Mouse (Mus musculus) CH12.LX (cell line): ENCODE measurements at regions not wholly inside any gene's neighbourhood (a gene's known extent, or its start where the extent isn't known, plus 50 kb on each side); places are given as distances from the start of the nearest gene placed in this dataset.

ENCODE experiments used
- CTCF ChIP-seq, 2 experiments: IDR thresholded peaks in 1 of 2; conservative IDR thresholded peaks in 1 of 2; 2 replicates each; pipeline ENCODE4 v1.5.1; 2011 to 2012; ENCODE audit warnings: low read depth in 2 of 2, low read length in 2 of 2, improper control_type of control experiment in 1 of 2, inconsistent platforms in 1 of 2, mild to moderate bottlenecking in 1 of 2, moderate library complexity in 1 of 2
- EP300 ChIP-seq: IDR thresholded peaks from 2 replicates; pipeline ENCODE4 v1.6.1; 2011; ENCODE audit warnings: low read length, improper control_type of control experiment
- GABPA ChIP-seq: IDR thresholded peaks from 2 replicates; pipeline ENCODE4 v1.6.1; 2012; ENCODE audit warnings: low read depth, low read length, improper control_type of control experiment, inconsistent platforms; ENCODE audit not compliant: insufficient replicate concordance
- HCFC1 ChIP-seq: IDR thresholded peaks from 2 replicates; pipeline ENCODE4 v1.6.1; 2012; ENCODE audit warnings: low read depth, mild to moderate bottlenecking, inconsistent platforms, low read length, improper control_type of control experiment
- MAFK ChIP-seq: IDR thresholded peaks from 2 replicates; pipeline ENCODE4 v1.6.1; 2011; ENCODE audit warnings: low read length, improper control_type of control experiment; ENCODE audit not compliant: insufficient replicate concordance
- MXI1 ChIP-seq: IDR thresholded peaks from 2 replicates; pipeline ENCODE4 v1.6.1; 2011; ENCODE audit warnings: mild to moderate bottlenecking, low read depth, low read length, improper control_type of control experiment
- NELFE ChIP-seq: IDR thresholded peaks from 2 replicates; pipeline ENCODE4 v1.6.1; 2011; ENCODE audit warnings: low read depth, low read length, improper control_type of control experiment
- POLR2A ChIP-seq: IDR thresholded peaks from 2 replicates; pipeline ENCODE4 v1.6.1; 2011; ENCODE audit warnings: low read depth, mild to moderate bottlenecking, improper control_type of control experiment, low read length
- RCOR1 ChIP-seq: conservative IDR thresholded peaks from 2 replicates; pipeline ENCODE4 v1.6.1; 2012; ENCODE audit warnings: low read depth, mild to moderate bottlenecking, inconsistent platforms, low read length, improper control_type of control experiment
- TBP ChIP-seq: conservative IDR thresholded peaks from 2 replicates; pipeline ENCODE4 v1.6.1; 2011; ENCODE audit warnings: low read depth, low read length, improper control_type of control experiment
- TCF12 ChIP-seq: IDR thresholded peaks from 2 replicates; pipeline ENCODE4 v1.6.1; 2014; ENCODE audit warnings: low read depth, mild to moderate bottlenecking, inconsistent platforms, low read length, improper control_type of control experiment
- ZKSCAN1 ChIP-seq: IDR thresholded peaks from 2 replicates; pipeline ENCODE4 v1.6.1; 2012; ENCODE audit warnings: low read depth, inconsistent platforms, low read length, improper control_type of control experiment, borderline replicate concordance

DNA sequence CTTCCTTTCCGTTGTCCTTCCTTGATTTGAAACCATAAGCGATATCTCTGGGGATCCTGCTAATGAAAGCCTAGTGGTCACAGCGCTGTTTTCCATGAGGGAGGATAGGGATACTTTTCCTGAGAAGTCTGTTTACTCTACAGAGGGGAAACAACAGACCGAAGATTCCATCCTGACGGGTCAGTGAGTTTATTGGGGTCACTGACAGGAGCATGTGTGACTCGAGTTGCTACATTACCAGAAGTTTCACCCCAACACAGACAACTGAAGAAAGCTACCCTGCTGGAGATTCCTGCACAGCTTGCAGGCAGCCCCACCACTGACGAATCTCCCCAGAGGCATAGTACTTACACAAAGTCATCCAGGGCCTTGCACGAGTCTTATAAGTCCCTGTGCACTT, 291.0 kb downstream of the Irs2 start:
- TF ChIP-seq GABPA (no peak), EP300 (no peak), TCF12 (no peak), ZKSCAN1 (no peak), CTCF (conservative IDR thresholded peaks at IDR 0.05 in 1 of 2, IDR thresholded peaks at IDR 0.05 in 1 of 2; ENCODE audit: low read depth in 2 of 2, low read length in 2 of 2) (no peak), MAFK (no peak), NELFE (no peak), RCOR1 (no peak), POLR2A (no peak), MXI1 (no peak), TBP (no peak), HCFC1 (no peak)
